Mouse (Mus musculus) heart, embryonic 16.5 days (tissue): ENCODE results near the gene Hist1h2an. TPM values are rescaled to one million over a fixed set of nuclear protein-coding genes. Genes with fewer than 3 reads are reported as not detected.
"Not testable (repeated sequence)": the region's sequence is repeated elsewhere in the genome, so short reads cannot be mapped to it uniquely, and the experiment has no call there.

Experiments used
- ATAC-seq: fragments of 200-750 bp; cut with Nextera tagmentation; replicated peaks from 2 replicates; pipeline ENCODE4 v1.8.0; 2017; ENCODE audit warnings: moderate number of reproducible peaks; ENCODE audit not compliant: insufficient read depth, low FRiP score; ENCODE audit errors: extremely low read depth
- H3K27ac ChIP-seq: fragments of 300-500 bp; sonication (generic); 2 replicates; pipeline ENCODE4 v1.5.1; 2014; ENCODE audit warnings: mild to moderate bottlenecking, low read length, control low read depth, moderate library complexity
- H3K27me3 ChIP-seq: fragments of 300-500 bp; sonication (generic); 2 replicates; pipeline ENCODE4 v1.6.1; 2014; ENCODE audit warnings: low read length, mixed read lengths; ENCODE audit not compliant: control insufficient read depth, insufficient read depth
- H3K36me3 ChIP-seq: fragments of 300-500 bp; sonication (generic); 2 replicates; pipeline ENCODE4 v1.6.1; 2014; ENCODE audit not compliant: control insufficient read depth, insufficient read depth
- H3K4me1 ChIP-seq: fragments of 300-500 bp; sonication (generic); 2 replicates; pipeline ENCODE4 v1.6.1; 2014; ENCODE audit warnings: low read length, mixed read lengths; ENCODE audit not compliant: control insufficient read depth, insufficient read depth
- H3K4me2 ChIP-seq: fragments of 300-500 bp; sonication (generic); 2 replicates; pipeline ENCODE4 v1.6.1; 2014; ENCODE audit warnings: low read depth, mild to moderate bottlenecking, control low read depth, low read length
- H3K4me3 ChIP-seq: fragments of 300-500 bp; sonication (generic); 2 replicates; pipeline ENCODE4 v1.5.1; 2014; ENCODE audit warnings: mild to moderate bottlenecking, control low read depth, low read length
- H3K9ac ChIP-seq: fragments of 300-500 bp; sonication (generic); 2 replicates; pipeline ENCODE4 v1.6.1; 2014; ENCODE audit warnings: low read length, control low read depth
- H3K9me3 ChIP-seq: fragments of 300-500 bp; sonication (generic); replicated peaks from 2 replicates; pipeline ENCODE4 v1.6.1; 2016; ENCODE audit warnings: low read length; ENCODE audit not compliant: control insufficient read depth
- WGBS: fragments of 180-500 bp; shearing (Covaris S2); extraction: QIAGEN DNeasy Blood & Tissue Kit; methylation state at CpG from one replicate; pipeline ENCODE4 v1.1.7; 2014; 5-methylcytosine and 5-hydroxymethylcytosine counted together
- polyA plus RNA-seq: library from polyadenylated mRNA; unstranded; fragments of >200 nt; fragmentation: Nextera tagmentation; extraction: Ambion mirVana; gene quantifications from 2 replicates; pipeline ENCODE4 v1.2.1, GENCODE M21; 2015

Hist1h2an gene
- polyA plus RNA-seq, 1 experiment from 2014 or later: 3.1 TPM

- Histone ChIP-seq H3K27ac (peak overlapping the region; percentile 82), H3K27me3 (no peaks in the 10 kb centered on the region), H3K9ac (peak overlapping the region; percentile 56), H3K36me3 (no peaks in the 10 kb centered on the region), H3K4me3 (peak overlapping the region; percentile 52), H3K9me3 (no peaks in the 10 kb centered on the region), H3K4me2 (peak overlapping the region; percentile 62), H3K4me1 (peaks cover 29% of the 10 kb centered on the region)
- WGBS: 7% methylated on average over 8 of the region's 8 CpGs
- ATAC-seq: no peak
Observed at GRCm38 (mm10) chr13:21786189-21786898, 674 bp downstream of the Hist1h2an start.

- Histone ChIP-seq H3K27ac (peak overlapping the region; percentile 49), H3K9ac (peak overlapping the region; percentile 28), H3K27me3 (no peaks in the 10 kb centered on the region), H3K9me3 (no peaks in the 10 kb centered on the region), H3K4me3 (no peak overlapping the region), H3K4me1 (peaks cover 30% of the 10 kb centered on the region), H3K4me2 (peak overlapping the region; percentile 62), H3K36me3 (no peaks in the 10 kb centered on the region)
- WGBS: 51% methylated on average over 6 of the region's 6 CpGs
- no peak for ATAC-seq
Observed at GRCm38 (mm10) chr13:21784311-21784710, 2.7 kb downstream of the Hist1h2an start.

GRCm38 (mm10) chr13:21783734-21784161 lies 3.3 kb downstream of the Hist1h2an start:
- peak overlapping the region; percentile 28 for H3K9ac ChIP-seq
- H3K27ac ChIP-seq: peak overlapping the region; percentile 49
- peaks cover 30% of the 10 kb centered on the region for H3K4me1 ChIP-seq
- no peaks in the 10 kb centered on the region for H3K9me3 ChIP-seq
- H3K4me2 ChIP-seq: peak overlapping the region; percentile 62
- peak overlapping the region; percentile 54 for H3K4me3 ChIP-seq
- no peaks in the 10 kb centered on the region for H3K27me3 ChIP-seq
- no peak for ATAC-seq
- no peaks in the 10 kb centered on the region for H3K36me3 ChIP-seq
- 3% methylated on average over 9 of the region's 9 CpGs for WGBS

GRCm38 (mm10) chr13:21783255-21783617 lies 3.8 kb downstream of the Hist1h2an start, which contains the start of gene Hist1h3i:
TSS of gene Hist1h3i (minus strand) at chr13:21783370.
- WGBS: 0% methylated on average over 11 of the region's 20 CpGs
- Histone ChIP-seq H3K4me3 (peak within 1 kb of the TSS; percentile 54), H3K27ac (peak within 1 kb of the TSS; percentile 86), H3K36me3 (no peaks in the 10 kb centered on the region), H3K27me3 (no peaks in the 10 kb centered on the region), H3K9me3 (no peaks in the 10 kb centered on the region), H3K4me1 (peaks cover 30% of the 10 kb centered on the region), H3K4me2 (peak within 1 kb of the TSS; percentile 79), H3K9ac (peak within 1 kb of the TSS; percentile 75)
- peak; percentile 68 for ATAC-seq

GRCm38 (mm10) chr13:21782361-21783254 lies 4.4 kb downstream of the Hist1h2an start:
- peak overlapping the region; percentile 86 for H3K27ac ChIP-seq
- H3K4me2 ChIP-seq: peak overlapping the region; percentile 79
- H3K4me3 ChIP-seq: peak overlapping the region; percentile 54
- 2% methylated on average over 13 of the region's 35 CpGs for WGBS
- not testable (repeated sequence) for ATAC-seq, H3K36me3 ChIP-seq, H3K9me3 ChIP-seq, H3K27me3 ChIP-seq
- peak overlapping the region; percentile 75 for H3K9ac ChIP-seq
- peaks cover 30% of the 10 kb centered on the region for H3K4me1 ChIP-seq

- 94% methylated on average over 1 of the region's 1 CpGs for WGBS
- H3K4me1 ChIP-seq: peaks cover 30% of the 10 kb centered on the region
- no peak overlapping the region for H3K27ac ChIP-seq
- no peaks in the 10 kb centered on the region for H3K36me3 ChIP-seq
- H3K27me3 ChIP-seq: no peaks in the 10 kb centered on the region
- H3K9ac ChIP-seq: no peak overlapping the region
- H3K4me3 ChIP-seq: no peak overlapping the region
- no peak overlapping the region for H3K4me2 ChIP-seq
- no peak for ATAC-seq
- no peaks in the 10 kb centered on the region for H3K9me3 ChIP-seq
Observed at GRCm38 (mm10) chr13:21781639-21782038, 5.4 kb downstream of the Hist1h2an start.

GRCm38 (mm10) chr13:21781021-21781555 lies 5.9 kb downstream of the Hist1h2an start:
- H3K27me3 ChIP-seq: no peaks in the 10 kb centered on the region
- no peaks in the 10 kb centered on the region for H3K9me3 ChIP-seq
- peak overlapping the region; percentile 85 for H3K9ac ChIP-seq
- ATAC-seq: no peak
- peak overlapping the region; percentile 98 for H3K4me2 ChIP-seq
- H3K4me3 ChIP-seq: peak overlapping the region; percentile 70
- peaks cover 28% of the 10 kb centered on the region for H3K4me1 ChIP-seq
- H3K27ac ChIP-seq: peak overlapping the region; percentile 83
- no peaks in the 10 kb centered on the region for H3K36me3 ChIP-seq
- WGBS: 38% methylated on average over 6 of the region's 6 CpGs

GRCm38 (mm10) chr13:21779767-21780731 lies 7.0 kb downstream of the Hist1h2an start, which contains the start of gene Hist1h1b:
TSS of gene Hist1h1b (minus strand) at chr13:21780625.
- H3K9me3 ChIP-seq: no peaks in the 10 kb centered on the region
- H3K27ac ChIP-seq: peak within 1 kb of the TSS; percentile 83
- peak within 1 kb of the TSS; percentile 70 for H3K4me3 ChIP-seq
- WGBS: under 1% methylated on average over 44 of the region's 44 CpGs
- ATAC-seq: peak; percentile 29; the same call in 1 of the 2 replicates
- peak within 1 kb of the TSS; percentile 98 for H3K4me2 ChIP-seq
- H3K36me3 ChIP-seq: no peaks in the 10 kb centered on the region
- H3K9ac ChIP-seq: peak within 1 kb of the TSS; percentile 85
- no peaks in the 10 kb centered on the region for H3K27me3 ChIP-seq
- H3K4me1 ChIP-seq: peaks cover 24% of the 10 kb centered on the region
